Comparison of ENCODE assay signal across 16 mouse cellular contexts in the genomic region with DNA sequence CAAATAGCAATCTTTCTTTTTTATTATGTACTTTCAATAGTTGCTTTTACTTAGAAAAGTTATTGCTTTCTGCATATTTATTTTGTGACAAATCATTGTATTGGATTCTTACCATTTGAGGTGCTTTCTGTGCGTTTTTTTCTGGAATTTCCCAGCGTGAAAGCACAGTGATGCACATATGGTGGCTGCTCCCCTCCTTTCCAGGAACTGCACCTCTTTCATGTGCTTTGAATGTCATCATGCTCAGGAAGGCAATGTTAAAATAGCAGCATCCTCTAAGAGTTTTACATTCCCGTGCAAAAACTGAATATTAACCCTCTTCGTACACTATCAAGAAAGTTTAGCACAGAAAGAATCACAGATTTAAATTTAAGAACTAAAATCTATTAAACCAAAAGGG.
"Had no signal": no experiment of that assay in that cellular context is flagged by ENCODE, and none has a peak within 500 bp of the region (broad histone marks: within the 10 kb centered on the region; RNA-seq: fewer than 3 reads in every experiment).

No protein-coding gene starts in this region.

- DNase-seq: retina, postnatal 1 day; right cerebral cortex, postnatal 14 days; right cerebral cortex, postnatal 25 days; right cerebral cortex, postnatal 4 days; spleen, adult 18-20 months; thymus, adult 18-20 months; thymus, adult 2 months; thymus, postnatal 14 days; thymus, postnatal 25 days; thymus, postnatal 36 days; thymus, postnatal 4 days had no signal

- H3K27ac ChIP-seq: neural tube, embryonic 12.5 days; neural tube, embryonic 13.5 days; neural tube, embryonic 15.5 days; stomach, embryonic 15.5 days; stomach, postnatal 0 days had no signal

- H3K4me3 ChIP-seq: neural tube, embryonic 12.5 days; neural tube, embryonic 13.5 days; neural tube, embryonic 15.5 days; stomach, embryonic 15.5 days had no signal
